Mouse (Mus musculus) megakaryocyte, adult 5-6 weeks (primary cell): ENCODE measurements around the gene Ttc19. TPM values are rescaled to one million over a fixed set of nuclear protein-coding genes. Genes with fewer than 3 reads are reported as not detected.

Experiments used
- total RNA-seq, 2 experiments: library from RNA; stranded (forward) in 1 of 2; stranded (reverse) in 1 of 2; fragments of 153-499, 151-499 nt in 1 of 2; fragments of 221-1000, 200-1000 nt in 1 of 2; gene quantifications; 2 replicates each; pipeline versions ENCODE4 v1.2.3 to v1.2.4; 2015 to 2017

Gene Ttc19
- total RNA-seq, 2 experiments from 2014 or later, result 8.6 to 10.8 TPM

Other genes starting within 250 kb of the Ttc19 start
- 18.2 and 23.1 TPM in 2 replicates for gene Adora2b, start 32.5 kb upstream of the Ttc19 start, total RNA-seq (2015)
- gene Adora2b, start 32.5 kb upstream of the Ttc19 start, total RNA-seq (2017), result 16.7 and 17.1 TPM in 2 replicates
- 10.0 and 10.2 TPM in 2 replicates for gene Zswim7, start 98 bp upstream of the Ttc19 start, total RNA-seq (2015)
- 1.0 and 3.9 TPM in 2 replicates for gene Zswim7, start 98 bp upstream of the Ttc19 start, total RNA-seq (2017)
- 5.7 and 9.2 TPM in 2 replicates for gene Pigl, start 177.0 kb downstream of the Ttc19 start, total RNA-seq (2015)
- gene Pigl, start 177.0 kb downstream of the Ttc19 start, total RNA-seq (2017), result 1.7 and 2.5 TPM in 2 replicates
- gene Ncor1, start 177.1 kb downstream of the Ttc19 start, total RNA-seq (2015), result 275 and 280 TPM in 2 replicates
- gene Ncor1, start 177.1 kb downstream of the Ttc19 start, total RNA-seq (2017), result 213 and 290 TPM in 2 replicates